Mouse (Mus musculus): ENCODE measurements at regions not wholly inside any gene's neighbourhood (a gene's known extent, or its start where the extent isn't known, plus 50 kb on each side); places are given as distances from the start of the nearest gene placed in this dataset.

DNA sequence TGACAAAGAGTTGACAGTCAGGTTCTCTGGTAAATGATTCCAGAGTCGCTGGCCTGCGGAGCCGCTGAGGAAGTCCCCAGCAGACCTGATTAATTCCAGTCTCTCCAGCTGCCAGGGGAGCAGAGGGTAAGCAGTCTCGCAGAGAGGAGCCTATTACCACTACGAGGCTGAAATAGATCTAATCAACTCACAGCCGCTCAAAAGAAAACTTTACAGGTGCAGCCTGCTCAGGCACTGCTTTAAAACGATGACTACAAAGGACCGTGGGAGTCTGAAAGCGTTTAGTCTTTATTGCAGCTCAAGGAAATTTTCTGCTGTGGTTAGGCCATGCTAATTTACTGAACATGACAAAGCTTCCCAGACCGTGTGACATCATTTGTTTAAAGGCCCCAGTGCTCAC is 462.3 kb upstream of the Pou3f3 start:
- TF ChIP-seq GATA1 (IDR thresholded peaks at IDR 0.05; ENCODE audit: borderline replicate concordance, low read length) (no peak), FLI1 (IDR thresholded peaks at IDR 0.05; ENCODE audit: low read length) (no peak)
